Mouse (Mus musculus) testis, postnatal 14 days (tissue): ENCODE data around the gene Zfp969.
"Not testable (repeated sequence)": the region's sequence is repeated elsewhere in the genome, so short reads cannot be mapped to it uniquely, and the experiment has no call there.

Experiments
- DNase-seq: peaks from one replicate; pipeline ENCODE4 v3.0.0; 2021; ENCODE audit warnings: low spot score

The Zfp969 gene

GRCm38 (mm10) chr2:175703546-175703945 lies at the start of gene Zfp969:
Gene Zfp969, minus strand, starts transcription at chr2:175703646.
- not testable (repeated sequence) for DNase-seq

GRCm38 (mm10) chr2:175741237-175741636 lies 37.8 kb upstream of the Zfp969 start, which contains the start of gene Gm2007:
Gene Gm2007, plus strand, starts transcription at chr2:175741537.
- not testable (repeated sequence) for DNase-seq

GRCm38 (mm10) chr2:175643678-175644077 lies 59.8 kb downstream of the Zfp969 start, which contains the start of gene Gm11007:
Gene Gm11007, plus strand, starts transcription at chr2:175643978.
- not testable (repeated sequence) for DNase-seq
